Mouse (Mus musculus) urinary bladder, postnatal 14 days (tissue): ENCODE results near the gene 4930556J24Rik.
"Not testable (repeated sequence)": the region's sequence is repeated elsewhere in the genome, so short reads cannot be mapped to it uniquely, and the experiment has no call there.

Experiments used
- DNase-seq: peaks from one replicate; pipeline ENCODE4 v3.0.0; 2021; ENCODE audit warnings: low spot score

Gene 4930556J24Rik

GRCm38 (mm10) chr11:3976678-3977077 is at the start of gene 4930556J24Rik:
Gene 4930556J24Rik, minus strand, starts transcription at chr11:3976778.
- no peak for DNase-seq

- DNase-seq, result no peak
Measured at GRCm38 (mm10) chr11:4023321-4023720, 46.7 kb upstream of the 4930556J24Rik start.

GRCm38 (mm10) chr11:4022111-4022510 is 45.5 kb upstream of the 4930556J24Rik start:
- not testable (repeated sequence) for DNase-seq

DNA sequence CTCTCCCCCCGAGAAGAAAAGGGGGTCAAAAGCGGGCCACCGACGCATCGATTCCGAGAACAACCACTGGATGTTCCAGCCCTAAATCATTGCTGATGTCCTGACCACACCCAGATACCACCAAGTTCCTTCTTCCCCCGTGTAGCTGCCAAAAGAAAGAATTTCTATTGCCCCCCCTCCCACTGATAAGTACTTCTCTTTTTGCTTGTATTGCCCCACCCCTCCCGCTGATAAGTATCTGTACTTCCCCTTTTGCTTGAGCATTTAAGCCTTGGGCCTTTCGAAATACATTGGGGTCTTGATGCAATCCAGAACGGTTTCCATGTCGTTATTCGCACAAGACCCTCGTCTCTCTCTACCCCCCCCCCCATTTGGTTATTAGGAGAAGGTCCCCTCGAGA is 39.2 kb upstream of the 4930556J24Rik start:
- DNase-seq, result not testable (repeated sequence)

DNA sequence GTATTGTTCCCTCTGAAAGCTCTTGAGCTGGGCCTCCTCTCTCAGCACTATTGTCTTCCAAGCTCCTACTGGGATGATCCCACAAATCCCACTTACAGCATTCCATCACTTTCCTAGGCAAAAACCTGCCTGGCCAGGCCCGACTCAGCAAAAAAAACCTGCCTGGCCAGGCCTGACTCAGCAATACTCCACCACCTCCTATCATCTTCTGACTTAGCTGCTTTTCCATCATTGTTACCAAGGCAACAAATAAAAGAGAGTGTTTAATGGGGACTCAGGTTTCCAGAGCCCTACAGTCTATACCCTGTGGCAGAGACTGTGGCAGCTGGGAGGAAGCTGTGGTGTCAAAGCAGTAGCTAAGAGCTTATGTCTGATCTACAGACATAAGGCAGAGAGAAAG is 36.0 kb upstream of the 4930556J24Rik start:
- no peak for DNase-seq

GRCm38 (mm10) chr11:4006462-4006861 is 29.9 kb upstream of the 4930556J24Rik start:
- DNase-seq, result no peak

GRCm38 (mm10) chr11:4005220-4005805 is 28.7 kb upstream of the 4930556J24Rik start:
- DNase-seq, result no peak

GRCm38 (mm10) chr11:4001603-4002002 is 25.0 kb upstream of the 4930556J24Rik start:
- DNase-seq, result peak; percentile 68

DNA sequence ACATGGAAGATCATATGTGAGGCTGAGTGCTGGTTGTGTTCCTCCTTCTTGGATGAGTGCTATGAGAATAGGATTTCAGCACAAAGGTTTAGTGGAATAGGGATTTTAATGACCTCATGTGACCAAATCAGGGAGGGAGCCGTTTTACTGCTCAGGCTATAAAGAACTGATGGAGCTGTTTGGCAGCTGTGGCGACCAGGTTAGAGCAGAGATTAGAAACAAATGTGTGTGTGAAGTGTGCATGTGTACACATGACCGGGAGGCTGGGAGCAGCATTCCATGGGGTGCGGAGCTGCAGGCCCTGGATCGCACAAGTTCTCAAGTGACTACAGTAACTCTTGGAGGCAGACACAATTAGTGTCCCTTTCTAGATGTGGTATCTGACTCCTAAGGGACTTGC is 23.0 kb upstream of the 4930556J24Rik start:
- no peak for DNase-seq

GRCm38 (mm10) chr11:3997978-3998720 is 21.6 kb upstream of the 4930556J24Rik start:
- no peak for DNase-seq

GRCm38 (mm10) chr11:3996840-3997239 is 20.3 kb upstream of the 4930556J24Rik start:
- no peak for DNase-seq

GRCm38 (mm10) chr11:3995511-3995910 is 18.9 kb upstream of the 4930556J24Rik start:
- DNase-seq, result no peak

- DNase-seq, result no peak
Measured at GRCm38 (mm10) chr11:3993914-3994313, 17.3 kb upstream of the 4930556J24Rik start.

DNA sequence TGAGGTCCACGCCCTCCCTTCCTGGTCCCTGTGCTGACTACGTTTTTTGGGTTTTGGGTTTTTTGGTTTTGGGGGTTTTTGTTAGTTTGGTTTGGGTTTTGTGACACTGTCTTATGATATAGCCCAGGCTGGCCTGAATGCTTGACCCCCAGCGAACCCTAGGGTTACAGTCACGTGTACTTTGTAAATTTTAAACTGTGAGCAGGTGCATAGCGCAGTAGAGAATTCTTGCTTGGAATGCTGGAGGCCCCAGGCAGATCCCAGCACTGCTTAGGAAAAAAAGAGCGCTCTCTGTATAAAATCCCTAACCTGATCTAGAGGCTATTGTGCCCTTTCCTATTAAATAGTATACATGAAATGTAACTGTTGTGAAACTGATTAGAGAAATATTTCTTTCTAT is 16.6 kb upstream of the 4930556J24Rik start:
- DNase-seq, result no peak

DNA sequence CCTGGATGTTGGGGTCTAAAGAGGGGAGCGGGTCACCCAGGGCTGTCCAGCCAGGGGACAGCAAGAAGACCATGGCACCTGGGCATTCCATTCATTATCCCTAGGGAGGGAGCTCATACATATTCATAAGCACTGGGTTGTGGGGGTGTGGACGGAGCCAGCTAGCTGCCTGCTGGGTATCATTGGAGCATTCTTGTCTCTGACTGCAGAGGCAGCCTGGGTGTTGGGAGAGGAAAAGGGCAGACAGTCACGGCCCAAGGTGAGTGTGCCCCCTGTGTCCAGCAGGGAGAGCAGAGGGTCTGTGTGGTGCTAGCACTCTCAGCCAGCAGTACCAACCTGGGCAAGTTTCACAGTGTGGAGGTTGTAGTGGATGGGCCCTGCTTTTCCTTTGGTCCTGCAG is 13.2 kb upstream of the 4930556J24Rik start:
- DNase-seq, result no peak

GRCm38 (mm10) chr11:3983863-3984745 is 7.5 kb upstream of the 4930556J24Rik start:
- DNase-seq, result no peak

DNA sequence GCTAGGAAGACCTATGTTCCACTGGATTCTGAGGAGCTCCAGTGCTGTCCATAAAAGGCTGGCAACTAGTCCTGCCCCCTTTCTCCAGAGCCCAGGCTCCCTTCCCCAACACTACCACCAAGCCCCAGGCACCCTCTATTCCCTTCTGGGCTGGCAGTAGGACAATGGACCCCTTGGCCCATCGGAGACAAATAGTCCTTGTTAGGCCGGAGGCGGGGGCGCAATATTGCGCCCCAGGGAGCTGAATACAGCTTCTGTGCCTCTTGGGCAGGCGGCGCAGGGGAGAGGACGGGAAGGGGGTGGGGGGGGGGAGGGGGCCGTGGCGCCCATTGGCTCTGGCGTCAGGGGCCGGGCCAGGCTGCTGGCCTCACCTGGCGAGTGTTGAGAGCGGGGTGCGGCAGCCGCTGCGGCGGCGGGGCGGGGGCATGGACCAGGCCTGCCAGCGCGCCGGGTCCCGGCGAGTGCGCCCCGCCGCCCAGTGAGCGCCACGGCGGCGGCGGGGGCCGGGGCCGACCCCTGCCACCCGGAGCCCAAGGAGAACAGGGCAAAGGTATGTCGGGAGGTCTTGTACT is 6.8 kb upstream of the 4930556J24Rik start, which contains the start of gene Gal3st1:
Gene Gal3st1, plus strand, starts transcription at position 346 of the 572 bp plus-strand sequence.
- DNase-seq, result peak; percentile 39

- no peak for DNase-seq
Measured at GRCm38 (mm10) chr11:3982275-3983209, 6.0 kb upstream of the 4930556J24Rik start.

DNA sequence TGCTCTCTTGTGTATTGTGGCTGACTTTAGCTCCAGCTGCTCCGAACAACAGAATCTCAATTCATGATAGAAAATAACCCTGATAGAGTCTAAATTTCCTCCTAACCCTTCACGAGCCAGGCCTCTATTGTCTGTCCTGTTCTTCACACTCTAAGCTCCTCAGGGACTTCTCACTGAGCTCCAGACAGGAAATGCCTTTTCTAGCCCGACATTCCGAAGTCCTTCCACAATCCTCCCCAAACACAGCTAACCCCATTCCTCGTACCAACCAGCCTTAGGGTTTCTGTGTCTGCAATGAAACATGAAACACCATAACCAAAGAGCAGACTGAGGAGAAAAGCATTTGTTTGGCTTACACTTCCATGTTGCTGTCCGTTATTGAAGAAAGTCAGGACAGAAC is 5.0 kb upstream of the 4930556J24Rik start:
- DNase-seq, result no peak

DNA sequence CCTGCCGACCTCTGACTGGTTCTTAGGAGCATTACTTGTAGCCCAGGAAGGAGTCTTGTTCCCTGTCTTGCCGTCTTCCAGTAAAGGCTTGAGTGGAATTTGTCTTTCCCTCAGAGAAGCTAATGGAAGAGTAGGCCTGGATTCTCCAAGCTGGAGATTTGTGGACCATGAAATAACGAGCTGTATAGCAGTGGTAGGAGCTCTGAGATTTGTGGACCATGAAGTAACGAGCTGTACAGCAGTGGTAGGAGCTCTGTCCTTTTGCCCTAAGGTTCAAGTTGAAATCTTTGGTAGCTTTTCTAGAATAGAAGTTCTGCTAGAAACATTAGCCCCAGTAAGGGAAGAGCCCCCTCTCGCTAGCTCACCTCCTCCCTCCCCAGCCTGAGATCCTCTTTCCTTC is 1.8 kb upstream of the 4930556J24Rik start:
- DNase-seq, result no peak

DNA sequence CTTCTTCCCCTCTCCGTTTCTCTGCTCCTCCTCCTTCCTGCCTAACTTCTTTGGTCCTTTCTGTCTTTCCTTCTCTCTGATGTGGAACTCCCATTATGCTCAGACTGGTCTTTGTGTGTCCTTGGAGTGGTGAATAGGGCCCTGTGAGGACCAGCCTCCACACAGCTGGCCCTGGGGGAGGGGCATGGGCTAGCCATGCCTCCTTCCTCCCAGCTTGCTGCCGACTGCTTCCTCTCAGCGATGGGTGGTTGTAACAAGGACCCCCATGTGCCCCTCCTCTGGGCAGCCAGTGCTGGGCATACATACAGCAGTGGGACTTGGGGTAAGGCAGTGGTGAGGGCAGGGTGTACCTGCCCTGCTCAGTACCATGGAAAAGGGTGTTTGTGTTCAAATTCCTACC is 2.3 kb downstream of the 4930556J24Rik start:
- DNase-seq, result no peak
